Mouse (Mus musculus) neural tube, embryonic 11.5 days (tissue): ENCODE measurements around the gene Tnfrsf8. TPM values are rescaled to one million over a fixed set of nuclear protein-coding genes. Genes with fewer than 3 reads are reported as not detected.
"Not testable (repeated sequence)": the region's sequence is repeated elsewhere in the genome, so short reads cannot be mapped to it uniquely, and the experiment has no call there.

Experiments
- ATAC-seq: fragments of 200-750 bp; cut with Nextera tagmentation; 2 replicates; pipeline ENCODE4 v1.8.0; 2017; ENCODE audit warnings: moderate number of reproducible peaks, mild to moderate bottlenecking, moderate TSS enrichment, moderate library complexity; ENCODE audit not compliant: insufficient read depth, low FRiP score, low TSS enrichment
- DNase-seq: peaks from one replicate; pipeline ENCODE4 v3.0.0-alpha.2; 2015; ENCODE audit warnings: low spot score
- H3K27ac ChIP-seq: fragments of 300-500 bp; sonication (generic); 2 replicates; pipeline ENCODE4 v1.5.1; 2014; ENCODE audit warnings: low read depth, mild to moderate bottlenecking, low read length
- H3K27me3 ChIP-seq: fragments of 300-500 bp; sonication (generic); 2 replicates; pipeline ENCODE4 v1.6.1; 2014; ENCODE audit warnings: mild to moderate bottlenecking, low read length, mixed read lengths; ENCODE audit not compliant: control insufficient read depth, insufficient read depth
- H3K36me3 ChIP-seq: fragments of 300-500 bp; sonication (generic); 2 replicates; pipeline ENCODE4 v1.6.1; 2014; ENCODE audit warnings: mild to moderate bottlenecking, low read length, moderate library complexity, mixed read lengths; ENCODE audit not compliant: control insufficient read depth, insufficient read depth
- H3K4me1 ChIP-seq: fragments of 300-500 bp; sonication (generic); 2 replicates; pipeline ENCODE4 v1.6.1; 2014; ENCODE audit warnings: low read length, mixed read lengths; ENCODE audit not compliant: control insufficient read depth, insufficient read depth
- H3K4me2 ChIP-seq: fragments of 300-500 bp; sonication (generic); 2 replicates; pipeline ENCODE4 v1.6.1; 2014; ENCODE audit warnings: low read depth, mild to moderate bottlenecking, moderate library complexity
- H3K4me3 ChIP-seq: fragments of 300-500 bp; sonication (generic); 2 replicates; pipeline ENCODE4 v1.5.1; 2014; ENCODE audit warnings: low read depth, low read length
- H3K9ac ChIP-seq: fragments of 300-500 bp; sonication (generic); 2 replicates; pipeline ENCODE4 v1.6.1; 2014; ENCODE audit warnings: mild to moderate bottlenecking, low read length
- H3K9me3 ChIP-seq: fragments of 300-500 bp; sonication (generic); 2 replicates; pipeline ENCODE4 v1.6.1; 2016; ENCODE audit warnings: low read length; ENCODE audit not compliant: control insufficient read depth
- WGBS: fragments of 180-500 bp; shearing (Covaris S2); extraction: QIAGEN DNeasy Blood & Tissue Kit; methylation state at CpG from one replicate; pipeline ENCODE4 v1.1.7; 2014; 5-methylcytosine and 5-hydroxymethylcytosine counted together
- polyA plus RNA-seq: library from polyadenylated mRNA; unstranded; fragments of >200 nt; fragmentation: Nextera tagmentation; extraction: Ambion mirVana; gene quantifications from 2 replicates; pipeline ENCODE4 v1.2.1, GENCODE M21; 2014

The Tnfrsf8 gene
- polyA plus RNA-seq, 1 experiment from 2014 or later: 0.21 TPM

- peaks cover 5% of the 10 kb centered on the region; the same call in 1 of the 2 replicates for H3K27me3 ChIP-seq
- no peak for ATAC-seq
- no peak overlapping the region for H3K9ac ChIP-seq
- H3K36me3 ChIP-seq: no peaks in the 10 kb centered on the region
- H3K4me2 ChIP-seq: no peak overlapping the region
- no peak for DNase-seq
- no peaks in the 10 kb centered on the region for H3K4me1 ChIP-seq
- WGBS: 83% methylated on average over 5 of the region's 5 CpGs
- H3K27ac ChIP-seq: no peak overlapping the region
- no peaks in the 10 kb centered on the region for H3K9me3 ChIP-seq
- H3K4me3 ChIP-seq: no peak overlapping the region
Measured at GRCm38 (mm10) chr4:145316708-145317107, 1.7 kb upstream of the Tnfrsf8 start.

- ATAC-seq: no peak
- Histone ChIP-seq H3K27me3 (peaks cover 5% of the 10 kb centered on the region; the same call in 1 of the 2 replicates), H3K27ac (no peak overlapping the region), H3K36me3 (no peaks in the 10 kb centered on the region), H3K4me3 (no peak overlapping the region), H3K9me3 (no peaks in the 10 kb centered on the region), H3K9ac (no peak overlapping the region), H3K4me2 (no peak overlapping the region), H3K4me1 (no peaks in the 10 kb centered on the region)
- DNase-seq: no peak
- 83% methylated on average over 4 of the region's 4 CpGs for WGBS
Measured at GRCm38 (mm10) chr4:145313966-145314365, 998 bp downstream of the Tnfrsf8 start.

- DNase-seq (no peak), ATAC-seq (no peak)
- no peaks in the 10 kb centered on the region for H3K4me1 ChIP-seq
- peaks cover 5% of the 10 kb centered on the region; the same call in 1 of the 2 replicates for H3K27me3 ChIP-seq
- H3K4me3 ChIP-seq: no peak overlapping the region
- 91% methylated on average over 3 of the region's 3 CpGs for WGBS
- no peak overlapping the region for H3K4me2 ChIP-seq
- no peaks in the 10 kb centered on the region for H3K36me3 ChIP-seq
- H3K9me3 ChIP-seq: no peaks in the 10 kb centered on the region
- H3K27ac ChIP-seq: no peak overlapping the region
- H3K9ac ChIP-seq: no peak overlapping the region
Measured at GRCm38 (mm10) chr4:145313256-145313655, 1.7 kb downstream of the Tnfrsf8 start.

- Histone ChIP-seq H3K27me3 (peaks cover 5% of the 10 kb centered on the region; the same call in 1 of the 2 replicates), H3K4me2 (no peak overlapping the region), H3K9ac (no peak overlapping the region), H3K36me3 (no peaks in the 10 kb centered on the region), H3K4me3 (no peak overlapping the region), H3K4me1 (no peaks in the 10 kb centered on the region), H3K9me3 (no peaks in the 10 kb centered on the region), H3K27ac (no peak overlapping the region)
- 81% methylated on average over 7 of the region's 7 CpGs for WGBS
- ATAC-seq: no peak
- no peak for DNase-seq
Measured at GRCm38 (mm10) chr4:145312530-145312929, 2.4 kb downstream of the Tnfrsf8 start.

GRCm38 (mm10) chr4:145310859-145311258 lies 4.1 kb downstream of the Tnfrsf8 start:
- Histone ChIP-seq H3K9ac (no peak overlapping the region), H3K4me1 (no peaks in the 10 kb centered on the region), H3K9me3 (no peaks in the 10 kb centered on the region), H3K4me3 (no peak overlapping the region), H3K36me3 (no peaks in the 10 kb centered on the region), H3K27me3 (peaks cover 5% of the 10 kb centered on the region; the same call in 1 of the 2 replicates), H3K27ac (no peak overlapping the region), H3K4me2 (no peak overlapping the region)
- WGBS: 89% methylated on average over 2 of the region's 2 CpGs
- DNase-seq (no peak), ATAC-seq (no peak)

- H3K9ac ChIP-seq: no peak overlapping the region
- DNase-seq (no peak), ATAC-seq (no peak)
- H3K27me3 ChIP-seq: no peaks in the 10 kb centered on the region
- WGBS: 34% methylated on average over 4 of the region's 4 CpGs
- no peaks in the 10 kb centered on the region for H3K9me3 ChIP-seq
- H3K4me3 ChIP-seq: no peak overlapping the region
- H3K4me1 ChIP-seq: no peaks in the 10 kb centered on the region
- H3K4me2 ChIP-seq: no peak overlapping the region
- H3K36me3 ChIP-seq: no peaks in the 10 kb centered on the region
- no peak overlapping the region for H3K27ac ChIP-seq
Measured at GRCm38 (mm10) chr4:145306422-145306821, 8.5 kb downstream of the Tnfrsf8 start.

- 69% methylated on average over 2 of the region's 2 CpGs for WGBS
- 0 out of 2 replicates have a peak, but pooled peaks have one; percentile 56 for ATAC-seq
- DNase-seq: not testable (repeated sequence)
Measured at GRCm38 (mm10) chr4:145305661-145306362, 9.2 kb downstream of the Tnfrsf8 start.

GRCm38 (mm10) chr4:145304109-145304508 lies 10.9 kb downstream of the Tnfrsf8 start:
- WGBS: 84% methylated on average over 4 of the region's 4 CpGs
- Histone ChIP-seq H3K36me3 (no peaks in the 10 kb centered on the region), H3K4me1 (no peaks in the 10 kb centered on the region), H3K27ac (no peak overlapping the region), H3K27me3 (no peaks in the 10 kb centered on the region), H3K9ac (no peak overlapping the region), H3K9me3 (no peaks in the 10 kb centered on the region), H3K4me2 (no peak overlapping the region), H3K4me3 (no peak overlapping the region)
- ATAC-seq (0 out of 2 replicates have a peak, but pooled peaks have one; percentile 13), DNase-seq (no peak)

More at GRCm38 (mm10) chr4:145305661-145306362, 9.2 kb downstream of the Tnfrsf8 start:
- H3K9ac ChIP-seq, H3K36me3 ChIP-seq, H3K27me3 ChIP-seq, H3K27ac ChIP-seq, H3K4me1 ChIP-seq, H3K9me3 ChIP-seq, H3K4me2 ChIP-seq, H3K4me3 ChIP-seq: not testable (repeated sequence)

GRCm38 (mm10) chr4:145302106-145302505 lies 12.9 kb downstream of the Tnfrsf8 start:
- Histone ChIP-seq H3K9ac (no peak overlapping the region), H3K36me3 (no peaks in the 10 kb centered on the region), H3K9me3 (no peaks in the 10 kb centered on the region), H3K4me2 (no peak overlapping the region), H3K27me3 (no peaks in the 10 kb centered on the region), H3K27ac (no peak overlapping the region), H3K4me3 (no peak overlapping the region), H3K4me1 (no peaks in the 10 kb centered on the region)
- ATAC-seq (no peak), DNase-seq (no peak)
- WGBS: 83% methylated on average over 3 of the region's 3 CpGs
